In the genomic region with DNA sequence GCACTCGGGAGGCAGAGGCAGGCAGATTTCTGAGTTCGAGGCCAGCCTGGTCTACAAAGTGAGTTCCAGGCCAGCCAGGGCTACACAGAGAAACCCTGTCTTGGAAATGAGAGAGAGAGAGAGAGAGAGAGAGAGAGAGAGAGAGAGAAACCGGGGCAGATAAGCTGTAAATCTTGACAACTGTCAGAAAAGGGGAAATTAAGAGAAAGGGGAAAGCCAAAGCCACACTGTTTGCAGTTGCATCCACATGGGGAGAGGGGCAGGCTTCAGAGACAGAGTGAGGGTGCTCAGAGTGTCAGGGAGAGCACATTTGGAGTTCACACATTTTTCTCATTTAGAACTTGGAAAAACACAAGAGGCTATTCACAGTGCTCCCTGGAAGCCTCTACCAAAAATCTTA, we compare ENCODE assay signal across 29 mouse cellular contexts.
"Had no signal": no experiment of that assay in that cellular context is flagged by ENCODE, and none has a peak within 500 bp of the region (broad histone marks: within the 10 kb centered on the region; RNA-seq: fewer than 3 reads in every experiment).

No protein-coding gene starts in this region.

- ATAC-seq: hindbrain, postnatal 0 days; intestine, embryonic 16.5 days had no signal

- H3K27ac ChIP-seq: gastrocnemius, adult 2 months; heart, embryonic 13.5 days; heart, embryonic 15.5 days; hindbrain, embryonic 10.5 days; hindbrain, embryonic 12.5 days; hindbrain, embryonic 15.5 days; hindbrain, postnatal 0 days; kidney, embryonic 15.5 days; kidney, postnatal 0 days; limb, embryonic 13.5 days; limb, embryonic 15.5 days; liver, embryonic 13.5 days had no signal

- H3K36me3 ChIP-seq: heart, embryonic 13.5 days; heart, embryonic 15.5 days; hindbrain, embryonic 10.5 days; hindbrain, embryonic 12.5 days; hindbrain, embryonic 15.5 days; kidney, embryonic 15.5 days; limb, embryonic 13.5 days; limb, embryonic 15.5 days; liver, embryonic 13.5 days had no signal

- H3K4me2 ChIP-seq: heart, embryonic 11.5 days; heart, embryonic 13.5 days; heart, embryonic 15.5 days; hindbrain, embryonic 12.5 days; hindbrain, embryonic 15.5 days; kidney, embryonic 15.5 days; limb, embryonic 13.5 days; limb, embryonic 15.5 days; liver, embryonic 11.5 days; liver, embryonic 13.5 days had no signal

- H3K9ac ChIP-seq: heart, embryonic 13.5 days; heart, embryonic 15.5 days; hindbrain, embryonic 12.5 days; hindbrain, embryonic 15.5 days; kidney, embryonic 15.5 days; limb, embryonic 13.5 days; limb, embryonic 15.5 days; liver, embryonic 13.5 days had no signal

- H3K9me3 ChIP-seq: heart, embryonic 13.5 days; heart, embryonic 15.5 days; hindbrain, embryonic 10.5 days; hindbrain, embryonic 12.5 days; hindbrain, embryonic 15.5 days; kidney, embryonic 15.5 days; limb, embryonic 13.5 days; limb, embryonic 15.5 days; liver, embryonic 13.5 days had no signal

- DNase-seq: gastrocnemius, adult 2 months; gastrocnemius, postnatal 10 days; gastrocnemius, postnatal 25 days; heart, adult 11 months; heart, adult 2 months; heart, postnatal 14 days; heart, postnatal 36 days; kidney, adult 11 months; kidney, adult 2 months; kidney, adult 9 months; kidney, postnatal 14 days; kidney, postnatal 36 days; layer of hippocampus, adult 9-11 months; layer of hippocampus, postnatal 36 days; left cerebral cortex, postnatal 4 days; liver, embryonic 13.5 days had no signal

- H3K27me3 ChIP-seq: heart, embryonic 13.5 days; heart, embryonic 15.5 days; hindbrain, embryonic 12.5 days; hindbrain, embryonic 15.5 days; kidney, embryonic 15.5 days; limb, embryonic 13.5 days; limb, embryonic 15.5 days had no signal

- H3K4me3 ChIP-seq: gastrocnemius, adult 2 months; heart, adult 2 months; heart, embryonic 13.5 days; heart, embryonic 15.5 days; hindbrain, embryonic 10.5 days; hindbrain, embryonic 12.5 days; hindbrain, embryonic 15.5 days; kidney, embryonic 15.5 days; limb, embryonic 13.5 days; limb, embryonic 15.5 days; liver, embryonic 13.5 days had no signal

- H3K4me1 ChIP-seq: hindbrain, embryonic 10.5 days; hindbrain, embryonic 12.5 days; hindbrain, embryonic 15.5 days; kidney, embryonic 15.5 days; limb, embryonic 13.5 days; limb, embryonic 15.5 days had no signal
